Mouse (Mus musculus) MEL (cell line): ENCODE measurements around the gene Zfp385b. TPM values are rescaled to one million over a fixed set of nuclear protein-coding genes. Genes with fewer than 3 reads are reported as not detected.

ENCODE experiments used
- DNase-seq: peaks from one replicate; pipeline ENCODE4 v3.0.0; 2011; ENCODE audit warnings: low read depth, low spot score
- H3K27ac ChIP-seq: 2 replicates; pipeline ENCODE4 v1.5.1; 2012; ENCODE audit warnings: low read depth, mild to moderate bottlenecking, control low read depth, low read length, moderate library complexity; ENCODE audit not compliant: control insufficient read depth
- H3K27me3 ChIP-seq, 2 experiments: fragments of 150-350 bp in 1 of 2; sonication (generic) in 1 of 2; 2 replicates each; pipeline ENCODE4 v1.6.1; 2012; ENCODE audit warnings: low read length in 2 of 2, mild to moderate bottlenecking in 2 of 2, improper control_type of control experiment in 1 of 2, moderate library complexity in 1 of 2; ENCODE audit not compliant: insufficient read depth in 2 of 2, control insufficient read depth in 1 of 2
- H3K36me3 ChIP-seq, 2 experiments: 2 replicates each; pipeline ENCODE4 v1.6.1; 2012 to 2014; ENCODE audit warnings: low read length in 2 of 2, improper control_type of control experiment in 1 of 2, inconsistent platforms in 1 of 2, mild to moderate bottlenecking in 1 of 2; ENCODE audit not compliant: insufficient read depth in 2 of 2, control insufficient read depth in 1 of 2
- H3K4me1 ChIP-seq, 2 experiments: fragments of 150-350 bp in 1 of 2; sonication (generic) in 1 of 2; 2 replicates each; pipeline ENCODE4 v1.6.1; 2012; ENCODE audit warnings: low read length in 2 of 2, improper control_type of control experiment in 1 of 2, mild to moderate bottlenecking in 1 of 2; ENCODE audit not compliant: insufficient read depth in 2 of 2, control insufficient read depth in 1 of 2
- H3K4me3 ChIP-seq, 2 experiments: fragments of 150-350 bp in 1 of 2; sonication (generic) in 1 of 2; 2 replicates each; pipeline ENCODE4 v1.5.1; 2012; ENCODE audit warnings: low read depth in 2 of 2, low read length in 2 of 2, mild to moderate bottlenecking in 2 of 2, moderate library complexity in 2 of 2, control low read depth in 1 of 2, improper control_type of control experiment in 1 of 2; ENCODE audit not compliant: control insufficient read depth in 1 of 2, insufficient read depth in 1 of 2
- H3K79me2 ChIP-seq: 2 replicates; pipeline ENCODE4 v1.6.1; 2012; ENCODE audit warnings: mild to moderate bottlenecking, low read length, moderate library complexity; ENCODE audit not compliant: control insufficient read depth, poor library complexity, insufficient read depth
- H3K9ac ChIP-seq: 2 replicates; pipeline ENCODE4 v1.6.1; 2012; ENCODE audit warnings: low read depth, mild to moderate bottlenecking, control low read depth, low read length, moderate library complexity; ENCODE audit not compliant: control insufficient read depth, poor library complexity, severe bottlenecking
- H3K9me3 ChIP-seq: fragments of 150-350 bp; sonication (generic); replicated peaks from 2 replicates; pipeline ENCODE4 v1.6.1; 2012; ENCODE audit warnings: mild to moderate bottlenecking, low read length, improper control_type of control experiment, moderate library complexity; ENCODE audit not compliant: insufficient read depth
- CHD2 ChIP-seq: IDR thresholded peaks from 2 replicates; pipeline ENCODE4 v1.6.1; 2011; ENCODE audit warnings: low read length, improper control_type of control experiment
- CTCF ChIP-seq, 3 experiments: IDR thresholded peaks in 2 of 3; conservative IDR thresholded peaks in 1 of 3; 2 replicates each; pipeline ENCODE4 v1.5.1; 2011 to 2012; ENCODE audit warnings: low read length in 3 of 3, low read depth in 2 of 3, mild to moderate bottlenecking in 2 of 3, improper control_type of control experiment in 1 of 3, inconsistent platforms in 1 of 3, mixed read lengths in 1 of 3, moderate library complexity in 1 of 3; ENCODE audit not compliant: control insufficient read depth in 1 of 3, insufficient read depth in 1 of 3, poor library complexity in 1 of 3, severe bottlenecking in 1 of 3
- HCFC1 ChIP-seq: IDR thresholded peaks from 2 replicates; pipeline ENCODE4 v1.6.1; 2012; ENCODE audit warnings: low read depth, mild to moderate bottlenecking, inconsistent platforms, low read length, improper control_type of control experiment, moderate library complexity
- MAZ ChIP-seq: IDR thresholded peaks from 2 replicates; pipeline ENCODE4 v1.6.1; 2012; ENCODE audit warnings: low read depth, mild to moderate bottlenecking, inconsistent platforms, low read length, improper control_type of control experiment
- MEF2A ChIP-seq: IDR thresholded peaks from 2 replicates; pipeline ENCODE4 v1.6.1; 2014; ENCODE audit warnings: low read depth, mild to moderate bottlenecking, inconsistent platforms, low read length, improper control_type of control experiment; ENCODE audit not compliant: poor library complexity, insufficient replicate concordance, severe bottlenecking; ENCODE audit errors: extremely low read depth
- MXI1 ChIP-seq: IDR thresholded peaks from 2 replicates; pipeline ENCODE4 v1.6.1; 2011; ENCODE audit warnings: mild to moderate bottlenecking, low read depth, low read length, improper control_type of control experiment
- MYC ChIP-seq: IDR thresholded peaks from 2 replicates; pipeline ENCODE4 v1.6.1; 2011; ENCODE audit warnings: low read depth, mild to moderate bottlenecking, low read length, improper control_type of control experiment, moderate library complexity
- NELFE ChIP-seq: IDR thresholded peaks from 2 replicates; pipeline ENCODE4 v1.6.1; 2011; ENCODE audit warnings: low read depth, low read length, improper control_type of control experiment
- NRF1 ChIP-seq: IDR thresholded peaks from 2 replicates; pipeline ENCODE4 v1.6.1; 2014; ENCODE audit warnings: low read depth, mild to moderate bottlenecking, inconsistent platforms, low read length, improper control_type of control experiment, moderate library complexity; ENCODE audit not compliant: poor library complexity, insufficient read depth, severe bottlenecking
- POLR2A ChIP-seq, 2 experiments: IDR thresholded peaks; 2 replicates each; pipeline ENCODE4 v1.6.1; 2011 to 2012; ENCODE audit warnings: low read length in 2 of 2, mild to moderate bottlenecking in 2 of 2, control low read depth in 1 of 2, improper control_type of control experiment in 1 of 2, low read depth in 1 of 2, moderate library complexity in 1 of 2; ENCODE audit not compliant: control insufficient read depth in 1 of 2, insufficient read depth in 1 of 2, poor library complexity in 1 of 2
- POLR2AphosphoS2 ChIP-seq: IDR thresholded peaks from 2 replicates; pipeline ENCODE4 v1.6.1; 2011; ENCODE audit warnings: low read length, improper control_type of control experiment
- POLR2AphosphoS5 ChIP-seq: IDR thresholded peaks from 2 replicates; pipeline ENCODE4 v1.6.1; 2012; ENCODE audit warnings: low read depth, borderline replicate concordance, mild to moderate bottlenecking, inconsistent platforms, low read length, moderate library complexity, mixed read lengths
- RAD21 ChIP-seq: IDR thresholded peaks from 2 replicates; pipeline ENCODE4 v1.6.1; 2011; ENCODE audit warnings: mild to moderate bottlenecking, low read depth, low read length, improper control_type of control experiment
- TAL1 ChIP-seq: IDR thresholded peaks from 2 replicates; pipeline ENCODE4 v1.6.1; 2012; ENCODE audit warnings: mild to moderate bottlenecking, inconsistent platforms, low read length, moderate library complexity, mixed read lengths
- ZKSCAN1 ChIP-seq: IDR thresholded peaks from 2 replicates; pipeline ENCODE4 v1.6.1; 2012; ENCODE audit warnings: low read depth, mild to moderate bottlenecking, inconsistent platforms, low read length, improper control_type of control experiment, moderate library complexity
- ZMIZ1 ChIP-seq: IDR thresholded peaks from 2 replicates; pipeline ENCODE4 v1.6.1; 2012; ENCODE audit warnings: low read depth, mild to moderate bottlenecking, inconsistent platforms, low read length, improper control_type of control experiment, moderate library complexity
- ZNF384 ChIP-seq: IDR thresholded peaks from 2 replicates; pipeline ENCODE4 v1.6.1; 2012; ENCODE audit warnings: low read depth, mild to moderate bottlenecking, inconsistent platforms, low read length, improper control_type of control experiment
- polyA plus RNA-seq, 2 experiments: library from polyadenylated mRNA; stranded (reverse) in 1 of 2; unstranded in 1 of 2; fragments of >175 nt in 1 of 2; fragments of >200 nt in 1 of 2; gene quantifications; 2 replicates each; pipeline versions ENCODE4 v1.2.1 to v1.2.4; 2012; ENCODE audit warnings: low replicate concordance in 2 of 2, low read depth in 1 of 2; ENCODE audit not compliant: insufficient read length in 2 of 2, insufficient read depth in 1 of 2, missing spikeins in 1 of 2
- total RNA-seq: library from RNA; depleted of rRNA; stranded (reverse); fragments of 300-350 nt; gene quantifications from 2 replicates; pipeline ENCODE4 v1.2.3, GENCODE M21; 2012

Gene Zfp385b
- total and polyA plus RNA-seq, 3 experiments = not detected

DNA sequence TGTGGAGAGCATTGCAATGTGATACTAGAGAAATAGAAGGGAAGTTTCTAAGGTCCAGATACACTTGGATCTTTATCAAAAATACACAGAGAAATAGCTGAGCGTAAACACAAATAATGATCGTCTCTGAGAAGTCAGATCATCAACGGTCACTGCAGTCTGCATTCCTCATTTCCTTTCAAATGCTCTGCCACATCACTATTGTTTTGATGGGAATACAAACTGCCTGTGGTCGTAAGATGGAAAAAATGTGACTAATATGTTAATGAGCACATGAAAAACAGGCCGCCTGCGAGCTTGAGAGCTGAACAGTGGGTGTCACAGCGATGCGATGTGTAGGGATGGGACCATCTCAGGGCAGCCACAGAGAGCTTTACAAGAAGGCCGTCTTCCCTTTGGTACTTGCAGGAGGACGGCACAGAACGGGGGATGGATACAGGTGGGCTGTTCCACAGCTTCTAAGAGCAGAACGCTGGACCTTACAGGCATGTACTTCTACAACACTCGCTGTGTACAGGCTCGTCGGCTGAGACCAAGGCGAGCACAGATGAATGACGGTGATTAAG lies 51.0 kb downstream of the Zfp385b start:
- H3K27me3 ChIP-seq = no peaks in the 10 kb centered on the region
- no peak overlapping the region for H3K27ac ChIP-seq
- no peaks in the 10 kb centered on the region for H3K4me1 ChIP-seq
- no peaks in the 10 kb centered on the region for H3K36me3 ChIP-seq
- no peaks in the 10 kb centered on the region for H3K79me2 ChIP-seq
- no peak for DNase-seq
- no peaks in the 10 kb centered on the region for H3K9me3 ChIP-seq
- H3K4me3 ChIP-seq = no peak overlapping the region
- TF ChIP-seq RAD21 = no peak
- no peak for TF ChIP-seq MAZ
- no peak for TF ChIP-seq MEF2A
- TF ChIP-seq HCFC1 = no peak
- no peak overlapping the region for H3K9ac ChIP-seq

DNA sequence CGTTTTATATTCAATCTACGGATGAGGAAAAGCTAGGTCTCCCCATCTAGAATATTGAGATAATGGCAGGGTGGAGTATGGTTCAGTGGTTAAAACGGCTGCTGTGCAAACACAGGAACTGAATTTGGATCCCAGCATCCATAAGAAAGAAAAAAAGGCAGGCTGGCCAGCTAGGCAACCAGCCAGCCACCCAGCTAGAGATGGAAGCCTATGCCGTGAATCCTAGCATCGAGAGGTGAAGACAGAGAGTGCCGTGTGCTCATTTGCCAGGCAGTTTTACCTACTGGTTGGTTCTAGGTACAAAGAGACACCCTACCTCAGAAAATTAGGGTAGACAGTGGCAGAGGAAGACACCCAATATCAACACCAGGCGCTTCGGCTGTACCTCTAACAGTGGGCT lies 57.5 kb downstream of the Zfp385b start:
- Histone ChIP-seq H3K27ac (no peak overlapping the region), H3K9me3 (no peaks in the 10 kb centered on the region), H3K4me3 (no peak overlapping the region), H3K79me2 (no peaks in the 10 kb centered on the region), H3K4me1 (no peaks in the 10 kb centered on the region), H3K36me3 (no peaks in the 10 kb centered on the region), H3K27me3 (no peaks in the 10 kb centered on the region), H3K9ac (no peak overlapping the region)
- TF ChIP-seq CTCF (IDR thresholded peaks at IDR 0.05 in 2 of 3, conservative IDR thresholded peaks at IDR 0.05 in 1 of 3; ENCODE audit: control insufficient read depth in 1 of 3, insufficient read depth in 1 of 3, low read depth in 2 of 3, low read length in 3 of 3, poor library complexity in 1 of 3, severe bottlenecking in 1 of 3) = no peak
- no peak for TF ChIP-seq MXI1
- no peak for TF ChIP-seq POLR2AphosphoS2
- TF ChIP-seq NELFE = no peak
- no peak for TF ChIP-seq POLR2A (IDR thresholded peaks at IDR 0.05; ENCODE audit: control insufficient read depth in 1 of 2, insufficient read depth in 1 of 2, low read depth in 1 of 2, low read length in 2 of 2, poor library complexity in 1 of 2)
- TF ChIP-seq MYC = no peak
- no peak for TF ChIP-seq ZKSCAN1
- no peak for TF ChIP-seq ZNF384
- TF ChIP-seq CHD2 = no peak
- TF ChIP-seq POLR2AphosphoS5 = no peak
- TF ChIP-seq NRF1 = no peak
- TF ChIP-seq ZMIZ1 = no peak
- TF ChIP-seq TAL1 = no peak
- DNase-seq = no peak
